Mouse (Mus musculus) C2C12 (cell line): ENCODE results near the gene Lhb. TPM values are rescaled to one million over a fixed set of nuclear protein-coding genes. Genes with fewer than 3 reads are reported as not detected.
"Not testable (repeated sequence)": the region's sequence is repeated elsewhere in the genome, so short reads cannot be mapped to it uniquely, and the experiment has no call there.

Source experiments
- H3K27me3 ChIP-seq: one replicate; pipeline ENCODE4 v1.6.1; 2011; ENCODE audit not compliant: control insufficient read depth, insufficient read depth, insufficient read length
- H3K36me3 ChIP-seq: one replicate; pipeline ENCODE4 v1.6.1; 2011; ENCODE audit not compliant: control insufficient read depth, insufficient read depth
- H3K4me3 ChIP-seq: one replicate; pipeline ENCODE4 v1.5.1; 2011; ENCODE audit warnings: mild to moderate bottlenecking, control low read depth; ENCODE audit not compliant: poor library complexity, insufficient read depth, severe bottlenecking
- H3K79me2 ChIP-seq: one replicate; pipeline ENCODE4 v1.6.1; 2011; ENCODE audit not compliant: control insufficient read depth, insufficient read depth
- H3K79me3 ChIP-seq: one replicate; pipeline ENCODE4 v1.6.1; 2011; ENCODE audit warnings: low read depth, control low read depth
- H3ac ChIP-seq: one replicate; pipeline ENCODE3; 2011; ENCODE audit warnings: low read depth; ENCODE audit not compliant: control insufficient read depth, insufficient read length
- CEBPB ChIP-seq: IDR thresholded peaks from one replicate; pipeline ENCODE4 v1.6.1; 2011; ENCODE audit warnings: low read depth, mild to moderate bottlenecking, control low read depth, moderate library complexity
- CTCF ChIP-seq: IDR thresholded peaks from one replicate; pipeline ENCODE4 v1.5.1; 2011; ENCODE audit not compliant: control insufficient read depth, insufficient read depth, insufficient read length
- FOSL1 ChIP-seq: IDR thresholded peaks from one replicate; pipeline ENCODE4 v1.8.0; 2011; ENCODE audit warnings: mild to moderate bottlenecking, low read length; ENCODE audit not compliant: poor library complexity, insufficient read depth, severe bottlenecking
- MAX ChIP-seq: IDR thresholded peaks from one replicate; pipeline ENCODE4 v1.6.1; 2011; ENCODE audit warnings: mild to moderate bottlenecking, control low read depth
- MYOD1 ChIP-seq: IDR thresholded peaks from one replicate; pipeline ENCODE4 v1.6.1; 2011; ENCODE audit warnings: low read depth; ENCODE audit not compliant: control insufficient read depth, insufficient read length
- MYOG ChIP-seq: IDR thresholded peaks from one replicate; pipeline ENCODE4 v1.6.1; 2011; ENCODE audit not compliant: control insufficient read depth, insufficient read length; ENCODE audit errors: extremely low read depth
- USF1 ChIP-seq: IDR thresholded peaks from one replicate; pipeline ENCODE4 v1.6.1; 2011; ENCODE audit warnings: low read depth, mild to moderate bottlenecking, control low read depth, moderate library complexity
- polyA plus RNA-seq: library from polyadenylated mRNA; unstranded; fragments of >200 nt; fragmentation: generic; extraction: Trizol; gene quantifications from one replicate; pipeline ENCODE4 v1.2.1, GENCODE M21; 2012; ENCODE audit warnings: missing spikeins

The Lhb gene
- polyA plus RNA-seq, 1 experiment: not detected

- no peak for TF ChIP-seq USF1
- TF ChIP-seq MYOG: no peak
- TF ChIP-seq CTCF: no peak
- no peak for TF ChIP-seq CEBPB
- TF ChIP-seq MAX: no peak
- TF ChIP-seq FOSL1: no peak
- TF ChIP-seq MYOD1: no peak
- peaks cover 31% of the 10 kb centered on the region for H3K79me2 ChIP-seq
- H3K4me3 ChIP-seq: peak overlapping the region; percentile 93
- no peaks in the 10 kb centered on the region for H3K27me3 ChIP-seq
- H3ac ChIP-seq: no peak overlapping the region
- peaks cover 27% of the 10 kb centered on the region for H3K79me3 ChIP-seq
- H3K36me3 ChIP-seq: peaks cover 33% of the 10 kb centered on the region
These were observed 35.5 kb downstream of the Lhb start for GRCm38 (mm10) chr7:45455932-45456696.

- Histone ChIP-seq H3K79me2 (peaks cover 31% of the 10 kb centered on the region), H3K4me3 (peak overlapping the region; percentile 93), H3ac (no peak overlapping the region), H3K36me3 (peaks cover 34% of the 10 kb centered on the region), H3K27me3 (no peaks in the 10 kb centered on the region), H3K79me3 (peaks cover 27% of the 10 kb centered on the region)
- TF ChIP-seq FOSL1: no peak
- TF ChIP-seq MYOD1: no peak
- TF ChIP-seq MYOG: no peak
- TF ChIP-seq CEBPB: no peak
- no peak for TF ChIP-seq CTCF
- TF ChIP-seq USF1: no peak
- TF ChIP-seq MAX: no peak
These were observed 36.1 kb downstream of the Lhb start for GRCm38 (mm10) chr7:45456721-45457203.

- no peaks in the 10 kb centered on the region for H3K27me3 ChIP-seq
- H3K79me2 ChIP-seq: peaks cover 32% of the 10 kb centered on the region
- peak overlapping the region; percentile 93 for H3K4me3 ChIP-seq
- peak overlapping the region; percentile 58 for H3ac ChIP-seq
- peaks cover 27% of the 10 kb centered on the region for H3K79me3 ChIP-seq
- H3K36me3 ChIP-seq: peaks cover 41% of the 10 kb centered on the region
- TF ChIP-seq CEBPB (no peak), FOSL1 (no peak), MYOG (no peak), MYOD1 (no peak), CTCF (no peak), USF1 (peak; percentile 33), MAX (peak; percentile 23)
These were observed 36.8 kb downstream of the Lhb start for GRCm38 (mm10) chr7:45457204-45458060.

GRCm38 (mm10) chr7:45458748-45459563, 38.3 kb downstream of the Lhb start:
- H3K36me3 ChIP-seq: peaks cover 56% of the 10 kb centered on the region
- peak overlapping the region; percentile 93 for H3K4me3 ChIP-seq
- H3K79me3 ChIP-seq: peaks cover 36% of the 10 kb centered on the region
- TF ChIP-seq MYOD1: no peak
- TF ChIP-seq MAX: no peak
- TF ChIP-seq USF1: no peak
- TF ChIP-seq CEBPB: no peak
- TF ChIP-seq MYOG: no peak
- TF ChIP-seq CTCF: no peak
- no peak for TF ChIP-seq FOSL1
- H3ac ChIP-seq: peak overlapping the region; percentile 87
- no peaks in the 10 kb centered on the region for H3K27me3 ChIP-seq
- H3K79me2 ChIP-seq: peaks cover 48% of the 10 kb centered on the region

- TF ChIP-seq USF1 (peak; percentile 52), CEBPB (peak; percentile 36)
- H3K79me3 ChIP-seq: peaks cover 42% of the 10 kb centered on the region
- H3K27me3 ChIP-seq: not testable (repeated sequence)
- H3K4me3 ChIP-seq: peak within 1 kb of the TSS; percentile 93
- peaks cover 54% of the 10 kb centered on the region for H3K79me2 ChIP-seq
- H3K36me3 ChIP-seq: peaks cover 58% of the 10 kb centered on the region
- peak within 1 kb of the TSS; percentile 87 for H3ac ChIP-seq
These were observed 39.0 kb downstream of the Lhb start, which contains the start of gene Ftl1 for GRCm38 (mm10) chr7:45459564-45460140. TSS of gene Ftl1 (minus strand) at chr7:45459884.
